Mouse (Mus musculus) neutrophil, adult 5-6 weeks (primary cell): ENCODE measurements around the gene Khdrbs2. TPM values are rescaled to one million over a fixed set of nuclear protein-coding genes. Genes with fewer than 3 reads are reported as not detected.

Source experiments
- ATAC-seq: fragments of 151-379, 151-347 bp; 2 replicates; pipeline ENCODE4 v1.8.0; 2017; ENCODE audit warnings: mild to moderate bottlenecking, moderate TSS enrichment; ENCODE audit not compliant: insufficient number of reproducible peaks, poor library complexity, low FRiP score, severe bottlenecking; ENCODE audit errors: extremely low read depth
- total RNA-seq: library from RNA; stranded (forward); fragments of 200-1000 nt; gene quantifications from 2 replicates; pipeline ENCODE4 v1.2.3, GENCODE M21; 2017

Khdrbs2 gene
- 0.12 TPM in 1 of 2 replicates, not detected in the other for total RNA-seq

DNA sequence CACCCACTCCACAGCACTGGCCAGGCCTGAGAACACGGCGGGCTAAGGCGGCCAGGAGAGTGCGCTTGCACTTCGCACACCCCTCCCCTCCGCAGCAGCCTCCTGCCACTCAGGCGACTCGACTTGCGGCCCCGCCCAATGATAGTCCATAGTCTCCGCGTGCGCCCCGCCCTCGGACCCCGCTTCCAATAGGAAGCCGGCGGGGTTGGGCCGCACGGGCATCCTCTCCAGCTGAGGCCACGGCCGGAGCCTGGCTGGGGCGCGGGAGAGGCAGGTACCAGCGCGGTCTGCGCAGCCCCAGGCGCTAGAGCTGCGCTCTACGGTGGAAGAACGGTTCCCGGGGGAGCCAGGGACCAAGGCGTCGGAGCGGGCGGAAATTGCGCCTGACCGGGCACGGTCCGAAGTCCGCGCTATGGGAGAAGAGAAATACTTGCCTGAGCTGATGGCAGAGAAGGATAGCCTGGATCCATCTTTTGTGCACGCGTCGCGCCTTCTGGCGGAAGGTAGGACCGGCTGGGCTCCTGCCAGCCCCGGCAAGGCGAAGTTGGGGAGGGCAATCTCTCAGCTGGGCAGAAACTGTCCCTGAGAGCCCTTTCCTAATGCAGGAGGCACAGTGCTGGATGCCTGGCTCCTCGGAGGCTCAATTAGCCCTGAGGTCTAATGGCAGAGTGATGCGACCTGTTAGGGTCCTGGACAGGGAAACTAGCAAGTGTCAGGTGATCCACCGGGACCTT, at the start of gene Khdrbs2:
Khdrbs2 (plus strand) TSS at position 209 of the 734 bp plus-strand sequence.
- no peak for ATAC-seq

DNA sequence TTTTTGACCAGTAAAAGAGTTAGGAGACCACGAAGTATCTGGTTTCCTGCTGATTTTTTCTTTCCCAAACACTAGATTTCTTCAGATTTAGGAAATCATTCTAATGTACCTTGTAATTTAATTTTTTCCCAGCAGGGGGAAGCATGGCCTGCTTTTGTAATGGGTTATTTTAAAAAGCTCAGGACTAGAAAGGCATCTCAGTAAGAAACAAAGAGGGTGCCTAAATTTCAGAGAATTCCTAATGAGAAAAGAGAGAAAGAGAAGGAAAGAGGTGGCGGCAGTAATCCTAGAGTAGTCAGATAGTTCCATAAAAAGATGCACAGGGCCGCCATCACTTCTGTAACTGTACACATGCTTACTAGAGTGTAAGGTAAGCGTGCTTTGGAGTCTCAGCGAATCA, 2.1 kb downstream of the Khdrbs2 start:
- no peak for ATAC-seq

DNA sequence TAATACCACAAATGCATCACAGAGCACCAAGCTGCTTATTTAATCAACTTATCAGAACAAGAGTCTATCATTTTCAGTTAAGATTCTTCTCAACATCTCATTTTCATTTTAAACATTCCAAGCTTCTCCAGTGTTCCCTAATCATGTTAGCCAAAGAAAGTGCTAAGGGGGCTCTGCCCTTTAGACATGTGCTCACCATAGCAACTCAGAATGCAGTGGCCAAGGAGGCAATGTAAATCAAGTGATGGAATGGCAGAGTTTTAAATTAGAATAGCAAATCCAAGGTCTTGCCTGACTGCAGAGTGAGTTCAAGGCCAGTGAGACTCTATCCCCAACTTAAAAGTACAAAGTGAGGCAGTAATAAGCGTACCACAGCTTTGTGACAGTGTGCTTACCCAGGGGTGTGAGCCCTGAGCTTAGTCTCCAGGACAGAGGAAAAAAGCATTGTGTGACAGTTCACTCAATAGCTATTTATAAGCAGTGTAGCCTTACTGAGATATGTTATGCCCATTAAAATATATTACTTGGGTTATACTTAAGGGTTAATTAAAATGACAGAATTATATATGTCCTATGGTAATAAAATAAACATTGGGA, 27.2 kb downstream of the Khdrbs2 start:
- no peak for ATAC-seq

DNA sequence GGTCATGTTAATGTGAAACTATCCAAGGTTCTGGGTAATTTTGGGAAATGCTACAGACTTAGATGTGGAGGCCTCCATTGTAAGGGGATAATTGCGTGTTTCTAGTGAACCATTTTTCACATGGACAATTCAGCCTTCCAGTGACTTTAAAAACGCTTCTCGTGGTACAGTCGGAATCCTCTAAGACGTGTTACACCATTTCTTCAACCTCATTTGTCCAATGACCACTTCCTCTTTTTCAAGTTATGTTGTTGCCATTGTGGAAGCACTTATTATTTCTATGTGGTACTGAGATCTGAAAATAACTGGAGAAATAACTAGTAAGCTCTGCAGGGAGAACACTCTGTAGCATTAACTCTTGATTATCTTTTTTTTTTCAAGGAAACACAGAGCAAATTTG, 75.9 kb downstream of the Khdrbs2 start:
- ATAC-seq = no peak

DNA sequence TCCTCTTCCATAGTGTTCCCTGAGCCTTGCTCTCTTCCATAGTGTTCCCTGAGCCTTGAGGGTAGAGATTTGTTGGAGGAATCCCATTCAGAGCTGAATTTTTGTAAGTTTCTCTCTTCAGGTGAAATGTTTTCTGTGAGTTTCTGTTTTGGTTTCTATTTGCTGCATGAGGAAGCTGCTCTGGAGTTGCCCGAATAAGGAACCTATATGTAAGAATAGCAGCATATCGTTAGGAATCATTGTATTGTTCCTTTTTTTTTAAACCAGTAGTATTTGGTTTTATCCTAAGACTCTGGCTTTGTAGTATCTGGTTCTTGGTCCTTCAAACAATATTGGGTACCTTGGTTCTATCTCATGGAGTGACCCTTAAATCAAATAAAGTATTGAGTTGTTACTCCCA, 77.1 kb downstream of the Khdrbs2 start:
- no peak for ATAC-seq

GRCm38 (mm10) chr1:32250337-32250736, 77.8 kb downstream of the Khdrbs2 start:
- ATAC-seq = no peak

DNA sequence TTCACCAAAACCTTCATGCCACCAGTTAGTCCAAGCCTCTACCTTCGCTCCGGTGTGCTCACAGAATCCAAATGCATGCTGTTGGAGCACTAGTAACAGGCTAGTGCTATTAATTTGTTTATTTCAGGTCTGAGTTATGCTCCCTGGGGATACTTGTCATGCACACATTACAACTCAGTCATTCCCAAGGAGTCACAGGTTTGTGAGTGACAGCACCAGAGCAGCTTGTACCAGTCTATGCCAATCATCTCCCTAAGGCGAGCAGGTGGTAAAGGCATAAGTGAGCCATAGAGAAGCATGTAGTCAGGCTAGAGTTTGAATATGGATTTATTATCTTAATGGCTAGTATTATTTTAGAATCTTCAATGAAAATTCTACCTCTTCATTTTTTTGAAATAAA, 86.4 kb downstream of the Khdrbs2 start:
- ATAC-seq = no peak

DNA sequence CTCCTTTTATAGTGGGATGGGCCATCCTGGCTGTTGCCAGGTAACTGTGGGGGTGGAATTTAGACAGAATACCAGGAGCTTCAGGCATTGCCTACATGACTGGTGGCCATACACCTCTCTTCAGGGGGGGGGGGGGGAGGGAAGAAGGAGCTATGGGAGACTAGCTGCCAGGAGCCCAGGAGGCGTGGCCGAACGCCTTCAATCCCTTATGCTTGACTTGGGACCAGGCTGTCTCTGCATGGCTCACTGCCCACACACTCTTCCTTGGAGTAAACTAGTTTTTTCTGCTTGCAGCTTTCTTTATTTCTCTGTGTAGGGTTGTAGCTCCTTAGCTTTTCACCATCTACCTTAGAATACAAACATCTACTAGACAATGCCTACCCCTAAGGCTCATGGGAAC, 98.0 kb downstream of the Khdrbs2 start:
- no peak for ATAC-seq

- no peak for ATAC-seq
These were observed 122.2 kb downstream of the Khdrbs2 start for GRCm38 (mm10) chr1:32294702-32295101.

DNA sequence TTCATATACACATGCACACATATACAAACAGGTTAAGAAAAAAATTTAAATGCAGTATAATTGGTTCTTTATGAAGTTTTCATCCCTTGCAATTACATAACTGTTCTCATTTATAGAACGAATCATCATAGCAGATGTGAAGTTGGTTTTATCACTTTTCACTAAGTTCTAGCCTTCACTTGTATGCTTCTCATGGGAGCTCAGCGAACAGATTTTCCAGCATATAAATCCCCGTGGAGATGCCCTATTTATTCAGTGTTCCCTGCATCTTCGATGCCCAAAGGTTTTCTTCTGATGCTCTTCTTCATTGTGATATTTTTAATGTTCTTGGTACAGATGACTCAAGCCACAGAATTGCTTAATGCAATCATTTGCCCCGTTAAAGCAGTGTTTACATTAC, 128.9 kb downstream of the Khdrbs2 start:
- no peak for ATAC-seq

DNA sequence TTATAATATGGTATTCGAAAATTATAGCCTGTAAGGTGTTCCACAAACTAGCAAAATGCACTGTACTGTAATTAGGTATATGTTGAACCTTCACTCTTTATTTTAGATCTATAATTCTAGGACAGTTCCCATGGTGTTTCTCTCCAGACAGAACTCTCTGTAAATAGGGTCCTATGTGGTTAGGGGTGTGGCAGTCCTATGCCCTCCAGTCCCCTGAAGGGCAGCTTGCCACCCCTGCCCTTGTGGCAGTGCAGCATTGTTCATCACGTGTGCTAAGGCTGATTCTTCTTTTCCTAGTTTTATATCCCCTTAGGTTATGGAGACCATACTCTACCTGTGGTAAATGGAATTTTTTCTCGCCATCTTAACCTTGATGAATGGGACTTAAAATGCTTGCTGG, 136.6 kb downstream of the Khdrbs2 start:
- ATAC-seq = no peak

GRCm38 (mm10) chr1:32309637-32310036, 137.1 kb downstream of the Khdrbs2 start:
- ATAC-seq = no peak

DNA sequence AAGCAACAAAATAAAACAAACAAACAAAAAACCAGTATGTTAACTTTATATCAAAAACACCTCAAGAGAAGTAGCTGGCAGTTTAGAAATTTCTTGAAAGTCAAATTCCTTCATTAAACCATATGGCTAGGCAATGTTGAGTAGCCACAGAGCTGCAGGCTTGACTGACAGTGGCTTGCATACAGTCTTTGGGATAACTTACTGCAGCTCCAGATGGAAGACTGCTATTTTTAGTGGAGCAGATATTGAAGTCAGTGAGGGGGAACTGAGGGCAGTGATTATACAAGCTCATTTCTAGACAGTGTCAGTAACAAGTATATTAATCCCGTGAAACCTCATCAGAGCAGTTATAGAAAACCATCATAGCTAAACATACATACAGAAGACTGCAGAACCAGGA, 166.6 kb downstream of the Khdrbs2 start:
- ATAC-seq = no peak

DNA sequence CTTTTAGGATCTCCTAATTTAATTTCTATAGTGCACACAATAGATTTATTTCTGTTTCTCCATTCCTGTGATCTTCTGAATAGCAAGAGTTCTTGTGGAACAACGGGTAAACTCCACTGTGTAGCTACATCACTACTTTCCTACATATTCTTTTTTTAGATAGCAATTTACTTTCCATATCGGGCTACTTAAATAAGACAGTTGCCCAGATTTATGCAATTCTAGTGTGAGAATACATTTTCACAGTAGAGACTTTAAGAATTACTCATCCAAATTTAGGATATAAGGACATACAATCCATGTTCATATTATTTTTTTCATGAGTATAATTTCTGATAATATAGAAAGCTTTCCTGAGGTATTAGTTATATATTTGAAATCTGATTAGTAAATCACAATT, 175.0 kb downstream of the Khdrbs2 start:
- no peak for ATAC-seq

DNA sequence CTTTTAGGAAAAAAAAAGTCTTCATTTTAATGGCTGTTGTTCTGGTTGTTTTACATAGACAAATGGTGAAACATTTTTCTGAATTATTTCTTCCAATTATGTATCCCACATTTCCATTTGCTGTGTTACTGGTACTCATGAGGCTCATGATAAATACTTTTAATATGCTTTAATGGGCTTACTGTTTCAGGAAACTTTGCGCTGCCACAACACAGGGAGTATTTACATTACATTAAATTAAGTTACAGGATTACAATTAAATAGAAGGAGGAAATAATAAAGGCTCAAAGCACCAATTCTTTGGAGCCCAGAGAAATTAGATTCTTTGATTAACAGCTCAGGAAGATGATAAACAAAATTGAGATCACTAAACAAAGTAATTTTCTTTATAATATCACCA, 179.6 kb downstream of the Khdrbs2 start:
- ATAC-seq = no peak

DNA sequence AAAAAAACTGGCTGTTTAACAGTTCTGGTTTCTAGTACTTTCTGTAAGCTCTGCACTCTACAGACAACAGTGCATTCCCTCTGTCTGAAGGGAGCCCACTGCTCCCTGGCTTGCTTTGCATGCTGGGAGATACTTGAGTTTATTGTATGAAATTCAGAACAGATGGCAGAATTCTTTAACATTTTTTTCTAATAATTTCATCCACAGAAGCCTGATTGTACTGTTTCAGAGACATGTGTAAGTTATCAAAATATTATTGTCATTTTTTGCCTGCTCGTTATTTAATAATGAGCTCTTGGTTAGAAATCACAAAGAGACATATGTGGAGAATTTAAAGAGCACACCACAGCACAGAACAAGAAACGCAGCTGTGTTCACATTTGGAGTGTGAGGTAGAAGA, 191.0 kb downstream of the Khdrbs2 start:
- no peak for ATAC-seq

- ATAC-seq = no peak
These were observed 225.0 kb downstream of the Khdrbs2 start for GRCm38 (mm10) chr1:32397553-32397952.

- ATAC-seq = no peak
These were observed 235.1 kb downstream of the Khdrbs2 start for GRCm38 (mm10) chr1:32407651-32408050.

GRCm38 (mm10) chr1:32428410-32428809, 255.9 kb downstream of the Khdrbs2 start:
- ATAC-seq = no peak

DNA sequence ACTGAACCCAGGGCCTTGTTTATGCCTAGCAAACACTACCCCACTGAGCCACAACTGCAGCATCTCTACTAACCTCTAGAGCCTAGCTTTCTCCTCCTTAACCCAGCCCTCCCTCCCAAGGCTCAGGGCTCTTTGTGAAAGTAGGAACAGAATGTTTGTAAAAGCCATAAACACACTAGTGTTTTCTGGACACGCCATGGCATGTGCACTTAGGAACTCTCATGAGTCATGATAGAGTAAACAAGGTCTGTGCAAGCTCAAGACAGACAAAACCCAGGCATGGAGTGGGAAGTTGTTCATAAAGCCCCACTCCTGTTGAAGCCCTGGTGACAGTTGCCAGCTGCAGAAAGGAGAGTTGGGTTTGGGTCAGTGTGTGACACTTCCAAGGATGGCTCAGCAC, 257.0 kb downstream of the Khdrbs2 start:
- no peak for ATAC-seq

- ATAC-seq = no peak
These were observed 258.0 kb downstream of the Khdrbs2 start for GRCm38 (mm10) chr1:32430516-32430915.
